Mouse (Mus musculus) spleen, embryonic (tissue): ENCODE measurements at regions not wholly inside any gene's neighbourhood (a gene's known extent, or its start where the extent isn't known, plus 50 kb on each side); places are given as distances from the start of the nearest gene placed in this dataset.

Experiments used
- CTCF ChIA-PET: fragments of 350-600 bp; sonication (Branson Sonifier 250); formaldehyde crosslinking; loops from one replicate; lab custom pipeline; 2022; lab: Charles Lee

DNA sequence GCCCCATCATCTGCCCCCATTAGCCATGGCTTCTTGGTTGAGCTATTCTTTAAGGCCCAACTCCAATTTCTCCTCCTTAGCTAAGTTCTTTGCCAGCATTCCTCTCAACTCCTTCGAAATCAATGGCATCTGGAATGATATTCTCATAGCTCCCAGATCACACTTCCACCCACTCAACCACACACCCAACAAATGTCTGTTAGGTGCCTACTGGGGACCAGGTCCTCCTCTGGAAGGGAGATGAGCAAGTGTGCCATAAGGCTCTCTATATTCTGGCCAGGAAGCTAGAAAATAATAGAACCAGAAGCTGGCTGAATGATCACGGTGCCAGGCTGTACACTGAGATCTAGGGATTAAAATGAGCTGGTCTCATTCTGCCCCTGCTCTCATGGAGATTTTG, 161.6 kb downstream of the Hibadh start:
- CTCF ChIA-PET = no interaction called here

DNA sequence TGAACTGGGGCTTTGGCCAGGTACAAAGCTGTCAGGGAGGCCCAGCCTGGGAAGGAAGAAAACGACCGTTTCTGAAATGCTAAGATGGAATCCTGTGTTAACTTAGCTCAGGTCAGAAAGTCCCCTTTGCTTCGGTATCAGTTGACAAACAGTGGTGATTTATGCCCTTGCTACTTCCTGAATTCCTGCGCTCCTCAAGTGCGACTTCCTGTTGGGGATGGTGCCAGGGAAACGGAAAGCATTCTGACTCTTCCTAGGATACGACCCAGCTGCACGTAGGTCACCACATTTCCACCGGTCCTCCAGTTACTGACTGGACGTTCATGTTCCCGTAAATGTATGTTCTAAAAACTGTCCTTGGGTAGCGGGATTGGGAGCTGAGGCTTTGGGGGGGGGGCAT, 161.0 kb downstream of the Hibadh start:
- CTCF ChIA-PET = no interaction called here

DNA sequence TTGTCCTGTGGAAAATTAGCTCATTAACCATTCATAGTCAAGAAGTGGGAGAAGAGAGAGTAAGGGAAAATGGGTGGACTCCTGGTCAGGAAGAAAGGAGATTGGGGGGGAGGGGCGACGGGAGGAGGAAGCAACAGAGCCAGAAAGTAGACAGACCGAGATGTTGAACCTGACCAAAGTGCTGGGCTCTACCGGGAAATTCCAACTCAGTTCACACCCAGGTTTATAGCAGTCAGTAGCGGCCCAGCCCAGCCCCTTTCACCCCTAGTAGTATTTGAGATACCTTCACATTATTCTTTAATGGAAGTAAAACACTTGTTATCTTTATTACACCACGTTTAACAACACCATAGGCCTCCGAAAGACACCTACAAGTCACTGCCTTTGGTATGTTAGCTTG, 158.2 kb downstream of the Hibadh start:
- CTCF ChIA-PET = no interaction called here

DNA sequence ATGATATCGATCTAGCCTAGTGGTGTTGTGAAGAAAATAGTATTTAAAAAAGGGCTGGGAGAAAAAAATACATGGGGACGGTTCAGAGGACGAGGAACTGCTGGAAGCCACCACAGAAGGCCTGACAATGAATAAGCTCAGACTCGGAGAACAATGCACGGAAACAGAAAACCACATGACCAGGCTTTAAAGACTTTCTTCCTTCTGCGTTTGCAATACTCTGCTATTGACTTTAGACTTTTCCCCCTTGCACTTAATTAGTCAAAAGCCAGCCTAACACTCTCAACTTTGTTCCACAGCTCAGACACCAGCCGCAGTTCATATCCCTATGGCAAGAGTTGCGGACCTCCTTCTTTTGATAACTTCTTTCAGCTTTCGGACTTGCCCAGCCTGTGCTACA, 154.0 kb downstream of the Hibadh start:
- CTCF ChIA-PET = no interaction called here

DNA sequence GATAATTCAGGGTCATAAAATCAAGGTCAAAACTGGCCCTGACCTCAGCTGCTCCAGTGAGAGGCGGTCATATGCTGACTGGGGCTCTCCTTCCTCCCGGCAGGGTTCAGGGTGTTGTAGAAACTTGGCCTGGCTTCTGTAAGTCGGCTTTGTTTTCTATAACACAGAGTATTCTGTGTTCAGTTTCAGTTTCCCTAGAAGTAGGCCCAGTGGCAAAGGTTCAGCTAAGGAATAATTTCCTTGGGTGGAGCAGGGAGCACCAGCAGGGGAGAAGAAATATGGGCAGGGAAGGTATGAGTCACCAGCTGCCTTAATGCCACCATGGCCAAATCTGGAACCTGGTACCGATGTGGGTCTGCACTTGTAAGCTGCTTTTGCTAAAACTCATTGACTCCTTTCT, 153.5 kb downstream of the Hibadh start:
- CTCF ChIA-PET = no interaction called here

DNA sequence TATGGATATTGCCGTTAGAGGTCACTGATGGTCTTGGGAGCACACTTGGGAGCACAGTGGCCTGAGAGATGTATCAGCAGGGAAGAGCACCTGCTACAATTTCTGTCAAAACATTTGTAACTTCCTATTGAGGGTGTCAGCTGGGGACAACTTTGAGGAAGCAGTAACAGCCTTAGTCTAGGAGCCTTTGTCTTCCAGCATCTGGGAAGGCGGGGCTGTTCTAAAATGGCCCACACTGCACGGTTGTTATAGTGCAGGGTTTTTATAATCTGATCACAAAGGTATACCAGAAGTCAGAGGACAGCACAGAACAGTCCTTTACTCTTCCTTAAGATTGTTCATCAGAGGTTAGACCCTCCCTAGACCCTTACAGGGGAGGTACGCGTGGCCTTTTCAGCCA, 152.3 kb downstream of the Hibadh start:
- CTCF ChIA-PET = interaction anchor here (0.7 kb wide), 1 partner anchor 20 kb away, joined by 8 read pairs; no protein-coding TSS in a partner anchor

DNA sequence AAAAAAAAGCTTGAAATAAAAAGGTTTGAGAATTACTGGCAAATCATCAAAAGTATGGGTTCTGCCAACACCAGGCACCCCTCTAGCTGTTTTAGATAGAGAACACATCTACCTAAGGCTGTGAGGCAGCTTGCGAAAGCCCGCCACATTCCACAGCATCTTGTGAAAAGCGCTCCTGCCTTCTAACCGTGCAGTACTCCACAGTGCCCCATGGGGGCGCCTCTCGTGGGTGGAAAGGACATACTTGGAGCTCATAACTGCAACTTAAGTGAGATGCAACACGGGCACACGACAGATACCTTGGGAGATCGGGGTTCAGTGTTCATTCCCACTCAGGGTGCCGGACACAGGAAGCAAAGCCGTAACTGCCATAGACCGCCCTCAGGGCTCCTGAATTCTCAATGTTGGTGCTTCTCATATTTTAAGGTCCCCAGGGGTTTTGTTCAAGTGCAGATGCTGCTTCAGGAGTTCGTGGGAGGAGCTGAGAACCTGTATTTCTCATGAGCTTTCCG, 149.9 kb downstream of the Hibadh start:
- CTCF ChIA-PET = interaction anchor here (0.6 kb wide), 1 partner anchor 1371 kb away, joined by 3 read pairs; no protein-coding TSS in a partner anchor

DNA sequence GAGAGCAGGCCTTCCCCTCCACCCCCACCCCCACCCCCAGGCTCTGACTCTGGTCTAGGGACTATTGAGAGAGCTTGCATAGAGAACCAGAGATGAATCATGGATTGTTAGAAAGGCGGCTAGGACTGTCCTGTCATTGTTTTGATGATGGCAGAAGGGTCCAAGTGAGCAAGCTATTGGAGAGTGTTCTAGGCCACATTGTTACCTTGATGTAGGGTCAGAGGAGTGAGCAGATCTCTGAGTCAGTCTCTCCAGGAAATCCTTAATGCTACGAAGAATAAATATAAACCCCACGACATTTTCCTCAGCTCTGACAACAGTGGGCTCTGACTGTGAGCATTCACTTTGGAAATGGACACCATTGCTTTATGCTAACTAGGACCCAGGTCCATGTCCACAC, 144.9 kb downstream of the Hibadh start:
- CTCF ChIA-PET = no interaction called here

DNA sequence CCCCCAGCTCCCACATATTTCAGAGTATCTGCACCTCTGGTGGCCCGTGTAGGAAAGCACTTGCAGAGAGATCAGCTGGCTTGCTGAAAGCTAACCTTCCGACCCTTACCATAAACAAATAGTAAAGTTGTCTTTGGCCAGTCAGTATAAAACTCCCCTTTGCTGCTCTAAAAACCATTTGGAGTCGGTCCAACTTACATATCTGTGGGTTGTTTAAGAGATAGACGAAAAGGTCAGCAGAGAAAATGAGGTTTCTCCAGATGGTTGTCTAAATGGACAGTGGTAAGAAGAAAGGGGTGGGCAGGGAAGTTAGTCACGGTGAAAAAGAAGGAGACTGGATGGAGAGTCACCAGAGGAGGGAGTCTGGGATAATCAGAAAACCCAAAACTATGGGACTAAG, 144.3 kb downstream of the Hibadh start:
- CTCF ChIA-PET = no interaction called here
